Mouse (Mus musculus) Patski (cell line): Measurements from ENCODE around the gene Zfp141. TPM values are rescaled to one million over a fixed set of nuclear protein-coding genes. Genes with fewer than 3 reads are reported as not detected.
A peak's percentile ranks its signal among the peaks of the same experiment; 100 is the strongest.
"Not testable (repeated sequence)": the region's sequence is repeated elsewhere in the genome, so short reads cannot be mapped to it uniquely, and the experiment has no call there.

ENCODE experiments used
- ATAC-seq: fragments of 100-300 bp; one replicate; pipeline ENCODE4 v1.8.0; 2021
- CTCF ChIA-PET: fragments of 350-600 bp; sonication (Branson Sonifier 250); formaldehyde crosslinking; loops from one replicate; lab custom pipeline; 2022; ENCODE audit warnings: inconsistent platforms; lab: Charles Lee
- POLR2A ChIA-PET: fragments of 350-600 bp; sonication (Branson Sonifier 250); formaldehyde crosslinking; loops from one replicate; lab custom pipeline; 2022; ENCODE audit warnings: antibody characterized with exemption, inconsistent platforms; lab: Charles Lee
- DNase-seq: peaks from one replicate; pipeline ENCODE4 v3.0.0-alpha.2; 2011; ENCODE audit warnings: low read depth, low spot score
- H3K27me3 ChIP-seq: fragments of 371-371 bp; one replicate; pipeline ENCODE4 v1.5.1; 2021
- CTCF ChIP-seq: fragments of 100-300 bp; IDR thresholded peaks from one replicate; pipeline ENCODE4 v1.5.1; 2021
- in situ Hi-C: fragments of 300-500 bp; cut with MboI; formaldehyde crosslinking; loops from 3 replicates; pipeline ENCODE4 v1.11.1; 2018; ENCODE audit warnings: low pct_unique_long_range_greater_than_20kb, mixed read lengths
- polyA plus RNA-seq: library from polyadenylated mRNA; unstranded; gene quantifications from one replicate; pipeline ENCODE4 v1.2.3, GENCODE M21; 2021

The Zfp141 gene
- 3.9 TPM for polyA plus RNA-seq

DNA sequence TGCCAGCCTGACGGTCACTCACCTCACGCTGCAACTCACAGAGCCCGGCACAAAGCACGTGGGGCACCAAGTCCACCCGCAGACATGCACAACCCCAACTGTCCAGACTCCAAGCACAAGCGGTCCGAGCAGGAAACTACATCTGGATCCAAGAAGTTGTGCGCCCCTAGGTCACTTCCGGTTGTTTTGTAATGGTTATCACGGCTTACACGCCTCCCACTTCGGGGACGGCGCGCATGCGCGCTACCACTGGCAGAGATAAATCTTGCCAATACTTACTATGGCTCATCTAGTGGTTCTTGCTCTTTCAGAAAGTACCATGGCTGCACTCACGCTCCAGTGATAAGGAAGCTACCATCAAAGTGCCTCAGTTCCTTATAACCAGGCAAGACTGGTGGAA is at the start of gene Zfp141:
Zfp141 (minus strand) TSS at position 153 of the 400 bp plus-strand sequence.
- ATAC-seq: peak; percentile 76
- H3K27me3 ChIP-seq, DNase-seq, CTCF ChIA-PET: not testable (repeated sequence)
- in situ Hi-C loops: loop anchor here (5.0 kb wide), 1 partner anchor 908 kb away; the partner anchor contains the start of gene 2610021A01Rik
- POLR2A ChIA-PET: interaction anchor here (0.6 to 1.2 kb wide), 2 partner anchors 9 to 918 kb away, joined by 3 to 4 read pairs; no protein-coding TSS in a partner anchor

- ATAC-seq: no peak
- no peak for TF ChIP-seq CTCF
- ChIA-PET CTCF (no interaction called here), POLR2A (no interaction called here)
- DNase-seq: no peak
- in situ Hi-C loops: no loop called here
- no peaks in the 10 kb centered on the region for H3K27me3 ChIP-seq
Measured at GRCm38 (mm10) chr7:42551766-42552165, 46.2 kb upstream of the Zfp141 start.

DNA sequence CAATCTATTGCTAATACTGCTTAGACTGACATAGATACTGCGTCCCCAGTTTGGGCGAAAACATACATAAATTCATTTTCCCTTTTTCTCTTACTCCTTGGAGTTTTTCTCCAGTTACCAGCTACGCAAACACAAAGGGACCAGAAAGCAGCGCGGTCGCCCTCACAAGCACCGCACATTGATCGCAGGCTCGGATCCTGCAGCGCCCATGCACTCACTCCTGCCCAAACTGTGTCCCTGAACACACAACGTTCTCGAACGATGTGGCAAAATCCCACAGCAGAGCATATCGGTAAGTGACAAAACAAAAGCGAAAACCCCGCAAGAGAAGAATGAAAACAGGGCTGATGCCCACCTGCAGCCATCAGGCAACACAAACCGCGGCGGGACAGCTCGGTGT is 354 bp downstream of the Zfp141 start:
- in situ Hi-C loops: loop anchor here (5.0 kb wide), 1 partner anchor 908 kb away; the partner anchor contains the start of gene 2610021A01Rik
- ATAC-seq (peak; percentile 75), DNase-seq (no peak)
- CTCF ChIA-PET: no interaction called here
- no peaks in the 10 kb centered on the region for H3K27me3 ChIP-seq
- TF ChIP-seq CTCF: no peak
- POLR2A ChIA-PET: interaction anchor here (0.6 kb wide), 1 partner anchor 918 kb away, joined by 3 read pairs; no protein-coding TSS in a partner anchor

- in situ Hi-C loops: no loop called here
- CTCF ChIA-PET: no interaction called here
- H3K27me3 ChIP-seq: no peaks in the 10 kb centered on the region
- no peak for TF ChIP-seq CTCF
- DNase-seq (no peak), ATAC-seq (no peak)
- POLR2A ChIA-PET: no interaction called here
Measured at GRCm38 (mm10) chr7:42498248-42498647, 7.3 kb downstream of the Zfp141 start.

- ATAC-seq: no peak
- in situ Hi-C loops: no loop called here
- CTCF ChIA-PET: no interaction called here
- no peak for DNase-seq
- no peak for TF ChIP-seq CTCF
- POLR2A ChIA-PET: no interaction called here
- no peaks in the 10 kb centered on the region for H3K27me3 ChIP-seq
Measured at GRCm38 (mm10) chr7:42497356-42497755, 8.2 kb downstream of the Zfp141 start.

- TF ChIP-seq CTCF: no peak
- no peak for ATAC-seq
- DNase-seq: no peak
- in situ Hi-C loops: no loop called here
- no peaks in the 10 kb centered on the region for H3K27me3 ChIP-seq
- CTCF ChIA-PET: no interaction called here
- POLR2A ChIA-PET: interaction anchor here (0.9 kb wide), 1 partner anchor 10 kb away, joined by 4 read pairs; no protein-coding TSS in a partner anchor
Measured at GRCm38 (mm10) chr7:42496202-42496601, 9.3 kb downstream of the Zfp141 start.

DNA sequence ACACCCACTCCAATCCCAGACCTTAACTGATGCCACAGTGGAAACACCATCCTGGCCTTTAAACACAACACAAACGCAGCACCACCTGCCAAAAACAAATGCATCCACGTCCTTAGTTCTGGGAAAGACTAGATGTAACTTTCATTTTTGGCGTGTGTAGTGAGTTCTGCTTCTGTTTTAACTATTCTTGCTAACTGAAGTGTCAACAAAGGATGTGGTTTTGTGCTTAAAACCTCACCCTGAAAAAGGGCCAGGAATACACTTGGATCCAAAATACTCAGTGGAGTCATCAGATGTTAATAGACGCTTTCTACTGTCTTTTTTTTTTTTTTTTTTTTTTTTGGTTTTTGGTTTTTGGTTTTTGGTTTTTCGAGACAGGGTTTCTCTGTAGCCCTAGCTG is 14.7 kb downstream of the Zfp141 start:
- no peak for TF ChIP-seq CTCF
- in situ Hi-C loops: no loop called here
- POLR2A ChIA-PET: no interaction called here
- H3K27me3 ChIP-seq: no peaks in the 10 kb centered on the region
- CTCF ChIA-PET: no interaction called here
- ATAC-seq (no peak), DNase-seq (no peak)

GRCm38 (mm10) chr7:42490358-42490757 is 15.2 kb downstream of the Zfp141 start:
- ChIA-PET CTCF (no interaction called here), POLR2A (no interaction called here)
- H3K27me3 ChIP-seq: no peaks in the 10 kb centered on the region
- no peak for DNase-seq
- ATAC-seq: no peak
- in situ Hi-C loops: no loop called here
- TF ChIP-seq CTCF: no peak

DNA sequence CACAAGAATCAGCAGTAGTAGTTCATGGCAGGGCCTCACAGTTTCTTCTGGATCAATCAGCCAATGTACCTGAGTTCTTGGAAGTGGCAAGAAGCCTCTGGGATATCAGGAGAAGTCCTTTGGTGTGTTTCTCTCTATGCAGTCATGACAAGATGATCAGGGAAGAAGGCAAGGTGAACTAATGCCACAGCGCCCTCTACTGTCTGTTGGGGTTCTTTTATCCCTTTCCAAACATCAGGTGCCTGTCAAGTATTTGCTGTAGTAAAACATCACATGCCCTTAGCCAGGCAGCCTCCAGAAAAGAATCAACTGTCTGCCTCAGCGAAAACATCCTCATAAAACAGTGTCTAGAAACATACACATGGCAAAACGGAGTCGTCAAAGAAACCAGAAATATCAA is 50.9 kb downstream of the Zfp141 start:
- DNase-seq (no peak), ATAC-seq (no peak)
- POLR2A ChIA-PET: no interaction called here
- CTCF ChIA-PET: no interaction called here
- H3K27me3 ChIP-seq: no peaks in the 10 kb centered on the region
- in situ Hi-C loops: no loop called here
- TF ChIP-seq CTCF: no peak

GRCm38 (mm10) chr7:42450618-42451017 is 54.9 kb downstream of the Zfp141 start:
- no peak for TF ChIP-seq CTCF
- H3K27me3 ChIP-seq: no peaks in the 10 kb centered on the region
- ATAC-seq (no peak), DNase-seq (no peak)
- ChIA-PET CTCF (no interaction called here), POLR2A (no interaction called here)
- in situ Hi-C loops: no loop called here

- in situ Hi-C loops: no loop called here
- TF ChIP-seq CTCF: no peak
- ChIA-PET CTCF (no interaction called here), POLR2A (no interaction called here)
- DNase-seq: no peak
- ATAC-seq: no peak
- no peaks in the 10 kb centered on the region for H3K27me3 ChIP-seq
Measured at GRCm38 (mm10) chr7:42447850-42448249, 57.7 kb downstream of the Zfp141 start, which contains the start of gene 4933421I07Rik. TSS of gene 4933421I07Rik (minus strand) at chr7:42448120.

- DNase-seq: no peak
- in situ Hi-C loops: no loop called here
- ChIA-PET POLR2A (no interaction called here), CTCF (no interaction called here)
- no peaks in the 10 kb centered on the region for H3K27me3 ChIP-seq
- ATAC-seq: no peak
- TF ChIP-seq CTCF: no peak
Measured at GRCm38 (mm10) chr7:42447352-42447751, 58.2 kb downstream of the Zfp141 start.

Other genes starting within 250 kb of the Zfp141 start
- not detected for gene Vmn2r61, start 245.7 kb downstream of the Zfp141 start, polyA plus RNA-seq
- not detected for gene 4933421I07Rik, start 57.6 kb downstream of the Zfp141 start, polyA plus RNA-seq
- gene Gm21028, start 72.8 kb upstream of the Zfp141 start, polyA plus RNA-seq: not detected
- gene Zfp977, start 86.8 kb upstream of the Zfp141 start, polyA plus RNA-seq: 0.30 TPM
- gene Zfp976, start 136.8 kb upstream of the Zfp141 start, polyA plus RNA-seq: 2.0 TPM
- gene Zfp975, start 187.0 kb upstream of the Zfp141 start, polyA plus RNA-seq: 2.7 TPM
- not detected for gene Gm17067, start 221.3 kb upstream of the Zfp141 start, polyA plus RNA-seq